Comparison of ENCODE assay signal across 21 mouse cellular contexts in genomic region chr4:32907631-32908030, GRCm38 (mm10). TPM values are rescaled to one million over a fixed set of nuclear protein-coding genes. Genes with fewer than 3 reads are reported as not detected.
DNase-seq lines count a peak whose midpoint lies in the region; ATAC-seq and TF ChIP-seq lines count a peak whose summit lies in the region.
"Had no signal": no experiment of that assay in that cellular context is flagged by ENCODE, and none has a peak within 500 bp of the region (broad histone marks: within the 10 kb centered on the region; RNA-seq: fewer than 3 reads in every experiment).

No protein-coding gene starts in this region.

- no peak for TF ChIP-seq EP300 in lung, postnatal 0 days (IDR thresholded peaks at IDR 0.05)

- TF ChIP-seq CTCF in lung, postnatal 0 days (IDR thresholded peaks at IDR 0.05) = no peak

- H3K36me3 ChIP-seq in heart, embryonic 12.5 days = no peaks in the 10 kb centered on the region
- H3K36me3 ChIP-seq in lung, embryonic 16.5 days (ENCODE audit: control insufficient read depth, insufficient read depth, low read length) = no peaks in the 10 kb centered on the region
- no peaks in the 10 kb centered on the region for H3K36me3 ChIP-seq in lung, postnatal 0 days (ENCODE audit: insufficient read depth, low read length)
- H3K36me3 ChIP-seq: embryonic facial prominence, embryonic 13.5 days; embryonic facial prominence, embryonic 15.5 days; forebrain, embryonic 10.5 days; forebrain, embryonic 12.5 days had no signal

- H3K27ac ChIP-seq in heart, embryonic 12.5 days (ENCODE audit: poor library complexity, severe bottlenecking) = no peak overlapping the region
- no peak overlapping the region for H3K27ac ChIP-seq in lung, embryonic 16.5 days (ENCODE audit: low read length)
- no peak overlapping the region for H3K27ac ChIP-seq in lung, postnatal 0 days (ENCODE audit: low read length)
- H3K27ac ChIP-seq: embryonic facial prominence, embryonic 13.5 days; embryonic facial prominence, embryonic 15.5 days; forebrain, embryonic 10.5 days; forebrain, embryonic 12.5 days had no signal

- no peak for DNase-seq in heart, adult 8-10 months (ENCODE audit: low spot score)
- no peak for DNase-seq in lung, postnatal 0 days (ENCODE audit: low spot score)
- DNase-seq: adrenal gland, adult 2 months; adrenal gland, postnatal 10 days; adrenal gland, postnatal 25 days; cerebellum, adult 11 months; cerebellum, adult 18-20 months; cerebellum, adult 8-10 months; cerebellum, adult 9-11 months; cerebellum, postnatal 14 days; cerebellum, postnatal 36 days; embryo, embryonic 11 days had no signal

- H3K27me3 ChIP-seq in heart, embryonic 12.5 days (replicated peaks) = no peaks in the 10 kb centered on the region
- no peaks in the 10 kb centered on the region for H3K27me3 ChIP-seq in lung, embryonic 16.5 days (ENCODE audit: control insufficient read depth, insufficient read depth, low read depth, low read length)
- H3K27me3 ChIP-seq in lung, postnatal 0 days (replicated peaks; ENCODE audit: insufficient read depth, low read length) = no peaks in the 10 kb centered on the region
- H3K27me3 ChIP-seq: embryonic facial prominence, embryonic 13.5 days; embryonic facial prominence, embryonic 15.5 days; forebrain, embryonic 12.5 days had no signal

- no peaks in the 10 kb centered on the region for H3K9me3 ChIP-seq in heart, embryonic 12.5 days (replicated peaks)
- no peaks in the 10 kb centered on the region for H3K9me3 ChIP-seq in lung, embryonic 16.5 days (ENCODE audit: control insufficient read depth, low read length)
- no peaks in the 10 kb centered on the region for H3K9me3 ChIP-seq in lung, postnatal 0 days (ENCODE audit: low read length)
- H3K9me3 ChIP-seq: embryonic facial prominence, embryonic 13.5 days; embryonic facial prominence, embryonic 15.5 days; forebrain, embryonic 10.5 days; forebrain, embryonic 12.5 days had no signal

- no peak overlapping the region for H3K4me2 ChIP-seq in heart, embryonic 12.5 days
- no peak overlapping the region for H3K4me2 ChIP-seq in lung, embryonic 16.5 days (ENCODE audit: low read depth, low read length)
- no peak overlapping the region for H3K4me2 ChIP-seq in lung, postnatal 0 days (replicated peaks; ENCODE audit: low read depth, low read length)
- H3K4me2 ChIP-seq: embryonic facial prominence, embryonic 13.5 days; embryonic facial prominence, embryonic 15.5 days; forebrain, embryonic 12.5 days had no signal

- no peak for ATAC-seq in heart, embryonic 12.5 days (ENCODE audit: insufficient number of reproducible peaks, low FRiP score)
- ATAC-seq in lung, embryonic 16.5 days (ENCODE audit: low read depth) = peak; percentile 60
- no peak for ATAC-seq in lung, postnatal 0 days
- ATAC-seq: forebrain, embryonic 14.5 days; forebrain, embryonic 16.5 days had no signal

- 63% methylated on average over 3 of the region's 3 CpGs for WGBS in heart, embryonic 12.5 days
- WGBS in lung, embryonic 16.5 days = 35% methylated on average over 3 of the region's 3 CpGs
- WGBS in lung, postnatal 0 days = 48% methylated on average over 3 of the region's 3 CpGs

- H3K4me1 ChIP-seq in heart, embryonic 12.5 days (replicated peaks) = peaks cover 44% of the 10 kb centered on the region
- H3K4me1 ChIP-seq in lung, embryonic 16.5 days (replicated peaks; ENCODE audit: control insufficient read depth, insufficient read depth, low read length) = peaks cover 10% of the 10 kb centered on the region
- no peaks in the 10 kb centered on the region for H3K4me1 ChIP-seq in lung, postnatal 0 days (ENCODE audit: insufficient read depth, low read depth, low read length)
- H3K4me1 ChIP-seq: embryonic facial prominence, embryonic 13.5 days had no signal

- peak overlapping the region; percentile 15; the same call in 1 of the 2 replicates for H3K9ac ChIP-seq in heart, embryonic 12.5 days
- H3K9ac ChIP-seq in lung, embryonic 16.5 days (ENCODE audit: low read length) = no peak overlapping the region
- no peak overlapping the region for H3K9ac ChIP-seq in lung, postnatal 0 days (replicated peaks; ENCODE audit: low read depth)
- H3K9ac ChIP-seq: embryonic facial prominence, embryonic 13.5 days; embryonic facial prominence, embryonic 15.5 days; forebrain, embryonic 12.5 days had no signal

- no peak overlapping the region for H3K4me3 ChIP-seq in heart, embryonic 12.5 days
- no peak overlapping the region for H3K4me3 ChIP-seq in lung, embryonic 16.5 days (ENCODE audit: low read length)
- no peak overlapping the region for H3K4me3 ChIP-seq in lung, postnatal 0 days (ENCODE audit: low read depth, low read length)
- H3K4me3 ChIP-seq: embryonic facial prominence, embryonic 13.5 days; embryonic facial prominence, embryonic 15.5 days; erythroblast, embryonic 14.5 days; forebrain, embryonic 10.5 days; forebrain, embryonic 12.5 days had no signal

RNA-seq across cellular contexts. Expression of gene Ankrd6, which starts 43.0 kb away (rescaled TPM):
- polyA plus RNA-seq in heart, embryonic 12.5 days (2016; fragmentation: Nextera tagmentation; extraction: Ambion mirVana) = 7.0 and 7.7 TPM in 2 replicates
- 1 to 10 TPM; 4.0 to 6.2 (median 5.1) TPM for total RNA-seq in heart, adult 8-10 months (2022)
- polyA plus RNA-seq in lung, embryonic 16.5 days (2015; fragmentation: Nextera tagmentation; extraction: Ambion mirVana) = 2.6 and 3.6 TPM in 2 replicates
- polyA plus RNA-seq in lung, postnatal 0 days (2015; fragmentation: Nextera tagmentation; extraction: Ambion mirVana) = 1.2 and 1.3 TPM in 2 replicates
